Mouse (Mus musculus) ES-Bruce4 (cell line): ENCODE data around the gene Vamp4. TPM values are rescaled to one million over a fixed set of nuclear protein-coding genes. Genes with fewer than 3 reads are reported as not detected.
A peak's percentile ranks its signal among the peaks of the same experiment; 100 is the strongest.

Experiments used
- H3K27ac ChIP-seq: 2 replicates; pipeline ENCODE4 v1.5.1; 2012; ENCODE audit warnings: low read length, inconsistent platforms; ENCODE audit not compliant: insufficient read depth
- H3K27me3 ChIP-seq: 2 replicates; pipeline ENCODE4 v1.6.1; 2012; ENCODE audit warnings: mild to moderate bottlenecking, low read length, inconsistent platforms; ENCODE audit not compliant: control insufficient read depth, poor library complexity, insufficient read depth, severe bottlenecking
- H3K36me3 ChIP-seq: 2 replicates; pipeline ENCODE4 v1.6.1; 2012; ENCODE audit warnings: inconsistent platforms, mild to moderate bottlenecking, low read length, moderate library complexity; ENCODE audit not compliant: control insufficient read depth, poor library complexity, insufficient read depth, severe bottlenecking
- H3K4me1 ChIP-seq: one replicate; pipeline ENCODE4 v1.8.1; 2011; ENCODE audit warnings: low read length; ENCODE audit not compliant: control insufficient read depth, insufficient read depth
- H3K4me3 ChIP-seq: 2 replicates; pipeline ENCODE4 v1.5.1; 2011; ENCODE audit warnings: low read depth, mild to moderate bottlenecking, low read length
- H3K9ac ChIP-seq: 2 replicates; pipeline ENCODE4 v1.6.1; 2012; ENCODE audit warnings: low read depth, mild to moderate bottlenecking, inconsistent platforms; ENCODE audit not compliant: poor library complexity, severe bottlenecking
- H3K9me3 ChIP-seq: replicated peaks from 2 replicates; pipeline ENCODE4 v1.6.1; 2012; ENCODE audit warnings: mild to moderate bottlenecking, low read length, inconsistent platforms; ENCODE audit not compliant: control insufficient read depth, poor library complexity, insufficient read depth, severe bottlenecking
- CTCF ChIP-seq: IDR thresholded peaks from one replicate; pipeline ENCODE4 v1.8.1; 2011; ENCODE audit warnings: low read depth, low read length
- EP300 ChIP-seq: IDR thresholded peaks from 2 replicates; pipeline ENCODE4 v1.6.1; 2011; ENCODE audit warnings: low read depth, low read length; ENCODE audit not compliant: insufficient read depth
- POLR2A ChIP-seq: IDR thresholded peaks from one replicate; pipeline ENCODE4 v1.8.1; 2011; ENCODE audit warnings: low read length; ENCODE audit not compliant: insufficient read depth
- polyA plus RNA-seq: library from polyadenylated mRNA; stranded (reverse); fragments of >200 nt; gene quantifications from 2 replicates; pipeline ENCODE4 v1.2.4, GENCODE M21; 2011; ENCODE audit warnings: low read depth; ENCODE audit not compliant: missing spikeins, insufficient read depth, insufficient read length

Gene Vamp4
- polyA plus RNA-seq, 1 experiment: 31.1 TPM

GRCm38 (mm10) chr1:162646083-162646686, 75.9 kb downstream of the Vamp4 start:
- no peaks in the 10 kb centered on the region for H3K27me3 ChIP-seq
- H3K4me3 ChIP-seq: no peak overlapping the region
- no peak overlapping the region for H3K27ac ChIP-seq
- H3K4me1 ChIP-seq: no peaks in the 10 kb centered on the region
- H3K9ac ChIP-seq: no peak overlapping the region
- no peaks in the 10 kb centered on the region for H3K9me3 ChIP-seq
- no peaks in the 10 kb centered on the region for H3K36me3 ChIP-seq
- no peak for TF ChIP-seq EP300
- TF ChIP-seq CTCF: peak; percentile 33

DNA sequence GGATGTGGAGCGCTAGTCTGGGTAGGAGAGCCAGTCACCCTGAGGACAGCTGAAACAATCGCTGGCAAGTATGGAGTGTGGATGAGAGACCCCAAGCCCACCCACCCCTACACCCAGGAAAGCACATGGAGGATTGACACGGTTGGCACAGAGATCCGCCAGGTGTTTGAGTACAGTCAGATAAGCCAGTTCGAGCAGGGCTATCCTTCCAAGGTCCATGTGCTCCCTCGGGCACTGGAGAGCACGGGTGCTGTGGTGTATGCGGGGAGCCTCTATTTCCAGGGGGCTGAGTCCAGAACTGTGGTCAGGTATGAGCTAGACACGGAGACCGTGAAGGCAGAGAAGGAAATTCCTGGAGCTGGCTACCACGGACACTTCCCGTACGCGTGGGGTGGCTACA, 78.1 kb downstream of the Vamp4 start:
- TF ChIP-seq EP300 (no peak), POLR2A (no peak), CTCF (no peak)
- Histone ChIP-seq H3K9ac (no peak overlapping the region), H3K4me3 (no peak overlapping the region), H3K36me3 (no peaks in the 10 kb centered on the region), H3K4me1 (no peaks in the 10 kb centered on the region), H3K9me3 (no peaks in the 10 kb centered on the region), H3K27me3 (no peaks in the 10 kb centered on the region), H3K27ac (no peak overlapping the region)

Other genes starting within 250 kb of the Vamp4 start
- 1.2 and 1.7 TPM in 2 replicates for gene Dnm3, start 92.5 kb upstream of the Vamp4 start, polyA plus RNA-seq
- gene Mettl13, start 22.0 kb upstream of the Vamp4 start, polyA plus RNA-seq: 15.0 and 17.1 TPM in 2 replicates
- not detected in 2 replicates for gene Myoc, start 68.6 kb downstream of the Vamp4 start, polyA plus RNA-seq
- not detected in 2 replicates for gene Myocos, start 87.7 kb downstream of the Vamp4 start, polyA plus RNA-seq
- gene Prrc2c, start 170.0 kb downstream of the Vamp4 start, polyA plus RNA-seq: 354 and 366 TPM in 2 replicates
- gene Fmo4, start 243.5 kb downstream of the Vamp4 start, polyA plus RNA-seq: not detected in 2 replicates